Mouse (Mus musculus): ENCODE measurements at regions not wholly inside any gene's neighbourhood (a gene's known extent, or its start where the extent isn't known, plus 50 kb on each side); places are given as distances from the start of the nearest gene placed in this dataset.

DNA sequence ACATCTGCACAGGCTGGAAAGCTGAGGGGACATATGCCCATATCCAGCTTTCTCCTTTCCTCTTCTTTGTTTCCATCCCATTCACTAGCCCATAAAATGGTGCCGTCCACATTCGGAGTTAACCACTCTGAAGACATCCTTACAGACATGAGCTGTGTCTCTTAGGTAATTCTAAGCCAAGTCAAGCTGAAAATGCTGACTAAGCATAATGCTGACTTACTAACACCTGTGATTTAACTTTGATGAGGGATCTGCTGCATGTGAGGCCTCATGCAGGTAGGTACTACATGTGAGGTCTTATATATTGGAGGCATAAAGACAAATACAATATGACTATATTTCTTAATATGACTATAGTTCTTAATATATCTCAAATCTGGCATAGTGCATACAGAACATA is 197.1 kb upstream of the Far2 start:
- no peaks in the 10 kb centered on the region for H3K27me3 ChIP-seq (ENCODE audit: control insufficient read depth, insufficient read depth, low read length)
- 93% methylated on average over 2 of the region's 2 CpGs for WGBS
- ATAC-seq (replicated peaks; ENCODE audit: insufficient number of reproducible peaks, low FRiP score, low TSS enrichment, low read depth) = no peak

DNA sequence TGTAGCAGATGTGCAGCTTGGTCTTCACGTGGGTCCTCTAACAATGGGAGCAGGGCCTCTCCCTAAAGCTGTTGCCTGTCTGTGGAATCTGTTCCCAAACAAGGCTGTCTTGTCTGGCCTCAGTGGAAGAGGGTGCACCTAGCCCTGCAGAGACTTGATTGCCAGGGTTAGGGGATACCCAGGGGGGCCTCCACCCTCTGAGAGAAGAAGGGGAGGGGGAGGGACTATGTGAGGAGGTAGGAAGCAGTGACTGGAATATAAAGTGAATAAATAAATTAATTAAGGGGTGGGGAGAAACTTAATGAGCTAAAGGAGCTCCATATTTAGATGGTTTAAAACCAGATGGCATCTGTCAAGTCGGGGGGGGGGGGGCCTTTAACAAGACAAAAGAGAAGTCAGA is 185.9 kb upstream of the Far2 start:
- WGBS = 56% methylated on average over 2 of the region's 2 CpGs
- no peak for ATAC-seq (replicated peaks; ENCODE audit: insufficient number of reproducible peaks, low FRiP score, low TSS enrichment, low read depth)
- H3K36me3 ChIP-seq (replicated peaks; ENCODE audit: control insufficient read depth, insufficient read depth, low read depth, low read length) = no peaks in the 10 kb centered on the region
- H3K4me3 ChIP-seq (ENCODE audit: low read depth, low read length) = no peak overlapping the region
- H3K4me2 ChIP-seq (ENCODE audit: low read depth, low read length) = no peak overlapping the region
- no peak overlapping the region for H3K9ac ChIP-seq (replicated peaks; ENCODE audit: low read length)
- H3K9me3 ChIP-seq (replicated peaks; ENCODE audit: control insufficient read depth, low read length) = no peaks in the 10 kb centered on the region
- H3K4me1 ChIP-seq (ENCODE audit: control insufficient read depth, insufficient read depth, low read length) = no peaks in the 10 kb centered on the region
- H3K27ac ChIP-seq (replicated peaks; ENCODE audit: low read depth, low read length) = no peak overlapping the region
- no peaks in the 10 kb centered on the region for H3K27me3 ChIP-seq (ENCODE audit: control insufficient read depth, insufficient read depth, low read length)
- DNase-seq (ENCODE audit: low spot score) = no peak

More for the DNA sequence above, 197.1 kb upstream of the Far2 start:
- no peaks in the 10 kb centered on the region for H3K4me1 ChIP-seq (ENCODE audit: control insufficient read depth, insufficient read depth, low read length)
- no peak overlapping the region for H3K4me2 ChIP-seq (ENCODE audit: low read depth, low read length)
- no peak overlapping the region for H3K4me3 ChIP-seq (ENCODE audit: low read depth, low read length)
- H3K9ac ChIP-seq (replicated peaks; ENCODE audit: low read length) = no peak overlapping the region
- H3K9me3 ChIP-seq (replicated peaks; ENCODE audit: control insufficient read depth, low read length) = no peaks in the 10 kb centered on the region
- no peak for DNase-seq (ENCODE audit: low spot score)
- no peaks in the 10 kb centered on the region for H3K36me3 ChIP-seq (replicated peaks; ENCODE audit: control insufficient read depth, insufficient read depth, low read depth, low read length)
- H3K27ac ChIP-seq (replicated peaks; ENCODE audit: low read depth, low read length) = no peak overlapping the region

DNA sequence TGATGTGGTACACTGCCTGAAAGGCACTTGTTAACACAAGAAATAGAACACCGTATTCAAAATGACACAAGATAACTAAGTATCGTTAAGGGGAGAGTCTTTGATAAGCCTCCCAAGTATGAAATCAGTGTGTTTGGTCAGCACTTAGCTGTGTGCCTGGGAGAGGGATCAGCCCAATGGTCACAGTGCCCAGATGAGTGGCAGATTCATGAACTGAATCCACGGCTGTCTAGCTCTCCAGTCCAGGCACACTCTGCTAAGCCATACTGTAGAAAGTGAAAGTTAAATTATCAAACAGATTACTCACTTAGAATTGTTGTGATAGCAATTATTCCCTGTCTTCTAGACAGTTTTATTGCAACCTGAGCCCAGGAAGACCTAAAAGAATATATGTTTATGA is 176.0 kb upstream of the Far2 start:
- Histone ChIP-seq H3K36me3 (replicated peaks; ENCODE audit: control insufficient read depth, insufficient read depth, low read depth, low read length) (no peaks in the 10 kb centered on the region), H3K4me1 (ENCODE audit: control insufficient read depth, insufficient read depth, low read length) (no peaks in the 10 kb centered on the region), H3K27me3 (ENCODE audit: control insufficient read depth, insufficient read depth, low read length) (no peaks in the 10 kb centered on the region), H3K4me2 (ENCODE audit: low read depth, low read length) (no peak overlapping the region), H3K9ac (replicated peaks; ENCODE audit: low read length) (no peak overlapping the region), H3K4me3 (ENCODE audit: low read depth, low read length) (no peak overlapping the region), H3K9me3 (replicated peaks; ENCODE audit: control insufficient read depth, low read length) (no peaks in the 10 kb centered on the region), H3K27ac (replicated peaks; ENCODE audit: low read depth, low read length) (no peak overlapping the region)
- ATAC-seq (replicated peaks; ENCODE audit: insufficient number of reproducible peaks, low FRiP score, low TSS enrichment, low read depth) (no peak), DNase-seq (ENCODE audit: low spot score) (no peak)
- 76% methylated on average over 3 of the region's 3 CpGs for WGBS

DNA sequence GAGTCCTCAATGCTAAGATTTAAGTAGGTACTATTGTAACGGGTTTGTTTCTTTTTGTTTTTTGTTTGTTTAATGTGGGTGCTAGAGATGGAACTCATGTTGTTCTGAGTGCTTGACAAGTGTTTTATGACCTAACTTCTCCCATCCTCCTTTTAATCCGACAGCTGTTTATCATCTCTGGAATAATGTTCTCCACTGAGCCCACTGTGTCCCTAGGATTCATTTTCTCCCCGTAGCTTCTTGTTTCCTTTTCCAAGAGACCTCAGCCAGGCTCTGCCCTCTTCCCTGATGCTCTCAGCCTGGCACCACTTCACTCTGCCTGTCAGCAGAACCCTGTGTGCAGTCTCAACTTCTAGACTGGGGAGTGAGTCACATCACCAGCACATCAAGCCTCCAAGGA is 173.9 kb upstream of the Far2 start:
- Histone ChIP-seq H3K36me3 (replicated peaks; ENCODE audit: control insufficient read depth, insufficient read depth, low read depth, low read length) (no peaks in the 10 kb centered on the region), H3K9me3 (replicated peaks; ENCODE audit: control insufficient read depth, low read length) (no peaks in the 10 kb centered on the region), H3K4me3 (ENCODE audit: low read depth, low read length) (no peak overlapping the region), H3K4me1 (ENCODE audit: control insufficient read depth, insufficient read depth, low read length) (no peaks in the 10 kb centered on the region), H3K27ac (replicated peaks; ENCODE audit: low read depth, low read length) (no peak overlapping the region), H3K4me2 (ENCODE audit: low read depth, low read length) (no peak overlapping the region), H3K9ac (replicated peaks; ENCODE audit: low read length) (no peak overlapping the region), H3K27me3 (ENCODE audit: control insufficient read depth, insufficient read depth, low read length) (no peaks in the 10 kb centered on the region)
- no peak for DNase-seq (ENCODE audit: low spot score)
- no peak for ATAC-seq (replicated peaks; ENCODE audit: insufficient number of reproducible peaks, low FRiP score, low TSS enrichment, low read depth)
- 63% methylated on average over 3 of the region's 3 CpGs for WGBS

- Histone ChIP-seq H3K9me3 (replicated peaks; ENCODE audit: control insufficient read depth, low read length) (no peaks in the 10 kb centered on the region), H3K36me3 (replicated peaks; ENCODE audit: control insufficient read depth, insufficient read depth, low read depth, low read length) (no peaks in the 10 kb centered on the region), H3K27me3 (ENCODE audit: control insufficient read depth, insufficient read depth, low read length) (no peaks in the 10 kb centered on the region), H3K4me3 (ENCODE audit: low read depth, low read length) (no peak overlapping the region), H3K4me1 (ENCODE audit: control insufficient read depth, insufficient read depth, low read length) (no peaks in the 10 kb centered on the region), H3K27ac (replicated peaks; ENCODE audit: low read depth, low read length) (no peak overlapping the region), H3K9ac (replicated peaks; ENCODE audit: low read length) (no peak overlapping the region), H3K4me2 (ENCODE audit: low read depth, low read length) (no peak overlapping the region)
- no peak for DNase-seq (ENCODE audit: low spot score)
- 89% methylated on average over 3 of the region's 3 CpGs for WGBS
- ATAC-seq (replicated peaks; ENCODE audit: insufficient number of reproducible peaks, low FRiP score, low TSS enrichment, low read depth) = no peak
These were observed 168.6 kb upstream of the Far2 start for GRCm38 (mm10) chr6:147878485-147878884.

DNA sequence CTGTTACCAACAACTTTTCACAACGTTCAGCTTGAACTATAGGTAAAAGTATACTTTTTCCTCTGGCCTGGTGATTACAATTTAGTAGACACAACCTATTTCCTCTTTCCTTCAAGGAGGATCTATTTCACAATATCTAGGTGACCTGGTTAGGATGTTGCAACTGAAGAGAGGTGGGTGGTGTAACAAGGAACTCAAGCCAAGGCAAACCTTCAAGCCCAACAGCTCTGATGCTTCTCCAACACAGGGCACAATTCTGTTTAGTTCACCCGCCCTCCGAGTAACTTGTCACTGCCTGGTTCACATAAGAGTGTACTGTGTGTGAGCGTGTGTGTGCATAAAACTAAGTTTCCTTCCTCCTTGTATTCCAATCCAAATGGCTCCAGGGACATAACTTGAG is 161.2 kb upstream of the Far2 start:
- 88% methylated on average over 4 of the region's 4 CpGs for WGBS
- Histone ChIP-seq H3K27ac (replicated peaks; ENCODE audit: low read depth, low read length) (no peak overlapping the region), H3K4me2 (ENCODE audit: low read depth, low read length) (no peak overlapping the region), H3K4me3 (ENCODE audit: low read depth, low read length) (no peak overlapping the region), H3K4me1 (ENCODE audit: control insufficient read depth, insufficient read depth, low read length) (no peaks in the 10 kb centered on the region), H3K9me3 (replicated peaks; ENCODE audit: control insufficient read depth, low read length) (no peaks in the 10 kb centered on the region), H3K9ac (replicated peaks; ENCODE audit: low read length) (no peak overlapping the region), H3K36me3 (replicated peaks; ENCODE audit: control insufficient read depth, insufficient read depth, low read depth, low read length) (no peaks in the 10 kb centered on the region), H3K27me3 (ENCODE audit: control insufficient read depth, insufficient read depth, low read length) (no peaks in the 10 kb centered on the region)
- ATAC-seq (replicated peaks; ENCODE audit: insufficient number of reproducible peaks, low FRiP score, low TSS enrichment, low read depth) (no peak), DNase-seq (ENCODE audit: low spot score) (no peak)

DNA sequence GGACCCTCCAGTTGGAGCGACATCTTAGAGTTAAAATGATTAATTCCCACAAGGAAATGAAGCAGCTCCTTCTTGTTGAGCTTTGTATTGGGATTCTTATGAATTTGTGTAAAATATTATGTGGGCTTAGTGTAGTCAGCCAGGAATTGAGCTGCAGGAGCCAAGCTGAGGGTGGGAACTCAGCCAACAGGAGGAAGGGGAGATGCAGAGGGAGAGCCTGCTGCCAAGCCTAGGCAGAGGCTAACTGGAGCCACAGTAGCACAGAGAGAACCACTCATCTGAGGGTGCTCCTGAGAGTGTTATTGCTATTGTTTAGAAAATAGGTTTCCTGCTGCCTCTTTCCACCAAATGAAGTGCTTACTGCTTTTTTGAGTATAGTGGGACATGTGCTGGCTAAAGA is 127.4 kb upstream of the Far2 start:
- no peaks in the 10 kb centered on the region for H3K9me3 ChIP-seq (replicated peaks; ENCODE audit: control insufficient read depth, low read length)
- H3K27me3 ChIP-seq (ENCODE audit: control insufficient read depth, insufficient read depth, low read length) = no peaks in the 10 kb centered on the region
- no peaks in the 10 kb centered on the region for H3K36me3 ChIP-seq (replicated peaks; ENCODE audit: control insufficient read depth, insufficient read depth, low read depth, low read length)
- H3K4me2 ChIP-seq (ENCODE audit: low read depth, low read length) = no peak overlapping the region
- WGBS = 79% methylated on average over 1 of the region's 1 CpGs
- ATAC-seq (replicated peaks; ENCODE audit: insufficient number of reproducible peaks, low FRiP score, low TSS enrichment, low read depth) = no peak
- H3K4me3 ChIP-seq (ENCODE audit: low read depth, low read length) = no peak overlapping the region
- no peaks in the 10 kb centered on the region for H3K4me1 ChIP-seq (ENCODE audit: control insufficient read depth, insufficient read depth, low read length)
- no peak for DNase-seq (ENCODE audit: low spot score)
- no peak overlapping the region for H3K9ac ChIP-seq (replicated peaks; ENCODE audit: low read length)
- H3K27ac ChIP-seq (replicated peaks; ENCODE audit: low read depth, low read length) = no peak overlapping the region

DNA sequence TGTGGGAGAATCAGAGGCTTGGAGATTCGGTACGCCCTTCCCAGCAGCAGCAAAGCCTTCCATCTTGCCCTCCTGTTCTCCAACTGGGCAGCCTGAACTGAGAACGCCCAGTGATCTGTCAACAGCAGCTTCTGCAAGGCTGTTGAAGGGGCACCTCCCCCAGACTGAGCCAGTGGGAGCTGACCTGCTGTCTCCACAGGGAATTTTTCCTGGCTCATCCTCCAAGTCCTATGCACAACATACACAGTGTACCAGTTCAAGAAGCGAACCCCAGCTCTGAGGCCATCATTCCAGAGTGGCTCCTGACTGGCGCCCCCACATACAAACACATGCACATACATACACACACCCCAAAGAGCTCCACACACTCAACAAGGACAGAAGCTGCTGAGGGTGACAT is 126.0 kb upstream of the Far2 start:
- DNase-seq (ENCODE audit: low spot score) = no peak
- H3K27ac ChIP-seq (replicated peaks; ENCODE audit: low read depth, low read length) = no peak overlapping the region
- no peak for ATAC-seq (replicated peaks; ENCODE audit: insufficient number of reproducible peaks, low FRiP score, low TSS enrichment, low read depth)
- no peak overlapping the region for H3K9ac ChIP-seq (replicated peaks; ENCODE audit: low read length)
- H3K27me3 ChIP-seq (ENCODE audit: control insufficient read depth, insufficient read depth, low read length) = no peaks in the 10 kb centered on the region
- H3K9me3 ChIP-seq (replicated peaks; ENCODE audit: control insufficient read depth, low read length) = no peaks in the 10 kb centered on the region
- H3K4me1 ChIP-seq (ENCODE audit: control insufficient read depth, insufficient read depth, low read length) = no peaks in the 10 kb centered on the region
- WGBS = 75% methylated on average over 5 of the region's 5 CpGs
- H3K4me3 ChIP-seq (ENCODE audit: low read depth, low read length) = no peak overlapping the region
- no peaks in the 10 kb centered on the region for H3K36me3 ChIP-seq (replicated peaks; ENCODE audit: control insufficient read depth, insufficient read depth, low read depth, low read length)
- H3K4me2 ChIP-seq (ENCODE audit: low read depth, low read length) = no peak overlapping the region

GRCm38 (mm10) chr6:147922506-147922905 is 124.6 kb upstream of the Far2 start:
- DNase-seq (ENCODE audit: low spot score) (no peak), ATAC-seq (replicated peaks; ENCODE audit: insufficient number of reproducible peaks, low FRiP score, low TSS enrichment, low read depth) (no peak)
- WGBS = 77% methylated on average over 5 of the region's 5 CpGs
- no peaks in the 10 kb centered on the region for H3K36me3 ChIP-seq (replicated peaks; ENCODE audit: control insufficient read depth, insufficient read depth, low read depth, low read length)
- H3K27me3 ChIP-seq (ENCODE audit: control insufficient read depth, insufficient read depth, low read length) = no peaks in the 10 kb centered on the region
- no peak overlapping the region for H3K4me3 ChIP-seq (ENCODE audit: low read depth, low read length)
- H3K9ac ChIP-seq (replicated peaks; ENCODE audit: low read length) = no peak overlapping the region
- no peaks in the 10 kb centered on the region for H3K4me1 ChIP-seq (ENCODE audit: control insufficient read depth, insufficient read depth, low read length)
- H3K9me3 ChIP-seq (replicated peaks; ENCODE audit: control insufficient read depth, low read length) = no peaks in the 10 kb centered on the region
- no peak overlapping the region for H3K27ac ChIP-seq (replicated peaks; ENCODE audit: low read depth, low read length)
- no peak overlapping the region for H3K4me2 ChIP-seq (ENCODE audit: low read depth, low read length)

Data from embryonic facial prominence, embryonic 11.5 days (tissue).